Mouse (Mus musculus): Measurements from ENCODE around the gene Gm20662.

GRCm38 (mm10) chr9:108067199-108067598 lies 71.0 kb downstream of the Gm20662 start:
- TF ChIP-seq CTCF (IDR thresholded peaks at IDR 0.05; ENCODE audit: low read depth, low read length) (no peak), GATA1 (IDR thresholded peaks at IDR 0.05; ENCODE audit: borderline replicate concordance, low read length) (no peak), GATA2 (IDR thresholded peaks at IDR 0.05; ENCODE audit: borderline replicate concordance, low read depth, low read length) (no peak), POLR2AphosphoS5 (IDR thresholded peaks at IDR 0.05; ENCODE audit: insufficient replicate concordance, low read depth, low read length) (no peak), TAL1 (conservative IDR thresholded peaks at IDR 0.05; ENCODE audit: low read depth, low read length) (no peak)

All from G1E (cell line).